Mouse (Mus musculus) adrenal gland (tissue): ENCODE results near the gene Sin3a.

Experiments used
- intact Hi-C: fragments of 180-260 bp; cut with DNase I; formaldehyde crosslinking; loops from one replicate; pipeline ENCODE4 v1.15.1; 2025

Sin3a gene

DNA sequence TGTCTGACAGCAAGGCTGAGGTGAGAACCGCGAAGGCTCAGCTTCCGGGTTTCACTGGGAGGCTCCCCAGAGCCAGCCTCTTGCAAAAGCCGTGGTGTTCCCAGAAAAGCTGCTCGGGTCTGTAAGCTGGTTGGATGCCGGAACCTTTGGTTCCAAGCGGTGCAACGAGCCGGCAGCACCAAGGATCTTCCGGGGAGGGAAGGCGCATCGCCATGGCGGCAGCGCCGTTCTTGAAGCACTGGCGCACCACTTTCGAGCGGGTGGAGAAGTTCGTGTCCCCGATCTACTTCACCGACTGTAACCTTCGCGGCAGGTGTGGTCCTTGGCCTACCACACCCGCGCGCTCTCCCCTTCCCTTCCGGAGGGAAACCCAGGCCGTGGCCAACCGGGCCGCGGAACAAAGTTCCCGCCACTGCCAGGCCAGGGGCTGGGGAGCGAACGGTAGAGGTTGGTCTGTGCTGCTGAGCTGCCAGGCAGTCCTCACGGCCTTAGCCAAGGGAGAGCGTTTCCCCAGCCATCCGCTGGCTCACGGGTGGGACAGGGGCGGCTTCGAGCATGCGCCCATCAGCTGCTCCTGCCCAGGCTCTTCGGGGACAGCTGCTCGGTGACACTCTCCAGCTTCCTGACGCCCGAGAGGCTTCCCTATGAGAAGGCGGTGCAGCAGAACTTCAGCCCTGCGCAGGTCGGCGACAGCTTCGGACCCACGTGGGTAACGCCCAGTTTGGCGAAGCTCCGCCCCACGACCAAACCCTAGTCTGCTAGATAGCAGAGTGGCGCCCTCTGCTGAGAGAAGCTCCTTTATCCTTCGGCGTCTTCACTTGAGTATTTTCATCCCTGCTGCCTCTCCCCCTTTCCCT is 59.0 kb downstream of the Sin3a start, which contains the start of gene Man2c1:
Gene Man2c1 (plus strand): TSS at position 114 of the 857 bp plus-strand sequence.
- intact Hi-C loops: loop anchor here (5.0 kb wide), 4 partner anchors 59 to 204 kb away; partner anchors contain the start of genes Sin3a, Snupn and Snx33

DNA sequence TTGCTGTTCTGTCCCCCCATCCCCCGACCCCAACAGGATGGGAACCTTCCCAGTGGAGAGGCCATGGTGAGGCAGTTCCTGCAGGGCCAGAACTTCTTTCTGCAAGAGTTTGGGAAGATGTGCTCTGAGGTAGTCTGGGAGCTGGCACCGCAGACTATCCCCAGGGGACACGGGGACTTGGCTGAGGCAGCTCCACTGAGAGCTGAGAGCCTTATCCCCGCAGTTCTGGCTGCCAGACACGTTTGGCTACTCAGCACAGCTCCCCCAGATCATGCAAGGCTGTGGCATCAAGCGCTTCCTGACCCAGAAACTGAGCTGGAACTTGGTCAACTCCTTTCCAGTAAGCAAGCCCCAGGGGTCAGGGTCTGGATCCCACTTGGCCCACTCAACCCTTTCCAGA is 65.4 kb downstream of the Sin3a start:
- intact Hi-C loops: no loop called here

DNA sequence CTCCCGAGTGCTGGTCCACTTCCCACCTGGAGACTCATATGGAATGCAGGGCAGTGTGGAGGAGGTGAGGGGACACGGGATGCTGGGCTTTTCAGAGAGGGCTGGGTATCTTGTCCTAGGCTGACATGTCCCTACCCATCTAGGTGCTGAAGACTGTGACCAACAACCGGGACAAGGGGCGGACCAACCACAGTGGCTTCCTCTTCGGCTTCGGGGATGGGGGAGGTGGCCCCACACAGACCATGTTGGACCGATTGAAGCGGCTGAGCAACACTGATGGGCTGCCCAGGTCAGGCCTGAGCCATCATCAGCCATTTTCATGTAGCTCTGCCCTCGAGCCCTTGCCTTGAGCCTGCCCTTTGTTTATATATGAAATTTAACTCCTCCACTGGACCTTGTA is 65.9 kb downstream of the Sin3a start:
- intact Hi-C loops: no loop called here

DNA sequence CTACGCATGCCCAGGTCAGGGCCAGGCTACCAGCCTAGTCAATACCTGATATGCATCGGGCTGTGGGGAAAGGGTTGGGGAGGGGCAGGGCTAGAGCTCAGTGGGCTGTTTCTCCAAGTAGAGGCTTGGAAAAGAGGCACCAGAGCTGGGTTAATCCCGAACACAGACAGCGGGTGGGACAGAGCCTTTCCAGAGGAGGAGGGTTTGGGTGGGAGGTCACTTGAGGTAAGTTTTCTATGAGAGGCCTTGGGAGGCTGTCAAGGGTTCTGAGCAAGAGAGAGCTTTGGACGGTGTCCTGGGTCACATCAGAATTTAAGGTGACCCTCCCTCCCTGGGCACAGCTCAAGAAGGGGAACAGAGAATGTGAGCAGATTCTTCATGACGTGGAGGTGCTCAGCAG is 66.7 kb downstream of the Sin3a start:
- intact Hi-C loops: no loop called here

DNA sequence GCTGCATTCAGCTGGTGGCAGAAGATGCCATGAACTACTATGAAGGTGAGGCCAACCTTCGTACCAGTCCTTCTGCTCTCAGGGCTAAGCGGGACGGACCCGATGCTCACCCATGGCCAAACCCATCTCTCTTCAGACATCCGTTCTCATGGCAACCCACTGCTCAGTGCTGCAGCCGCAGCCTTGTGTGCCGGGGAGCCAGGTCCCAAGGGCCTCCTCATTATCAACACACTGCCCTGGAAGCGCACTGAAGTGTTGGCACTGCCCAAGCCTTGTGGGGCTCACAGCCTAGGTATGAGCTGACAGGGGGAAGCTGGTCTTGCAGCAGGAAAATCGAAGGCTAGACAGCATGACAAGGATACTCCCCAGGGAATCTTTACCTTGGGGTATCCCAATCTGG is 67.3 kb downstream of the Sin3a start:
- intact Hi-C loops: no loop called here

DNA sequence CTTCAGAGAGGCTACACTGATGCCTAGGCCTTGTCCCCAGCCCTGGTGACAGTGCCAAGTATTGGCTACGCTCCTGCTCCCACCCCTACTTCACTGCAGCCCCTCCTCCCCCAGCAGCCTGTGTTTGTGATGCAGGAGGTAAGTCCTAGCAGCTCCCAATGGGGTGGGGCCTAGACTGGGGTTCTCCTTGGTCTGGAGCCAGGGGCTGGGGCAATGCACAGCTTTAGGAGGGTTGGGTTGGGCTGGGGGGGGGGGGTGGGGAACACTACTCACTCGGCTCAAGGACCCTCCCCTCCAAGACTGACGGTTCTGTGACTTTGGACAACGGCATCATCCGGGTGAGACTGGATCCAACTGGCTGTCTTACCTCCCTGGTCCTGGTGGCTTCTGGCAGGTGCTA is 67.7 kb downstream of the Sin3a start:
- intact Hi-C loops: no loop called here

DNA sequence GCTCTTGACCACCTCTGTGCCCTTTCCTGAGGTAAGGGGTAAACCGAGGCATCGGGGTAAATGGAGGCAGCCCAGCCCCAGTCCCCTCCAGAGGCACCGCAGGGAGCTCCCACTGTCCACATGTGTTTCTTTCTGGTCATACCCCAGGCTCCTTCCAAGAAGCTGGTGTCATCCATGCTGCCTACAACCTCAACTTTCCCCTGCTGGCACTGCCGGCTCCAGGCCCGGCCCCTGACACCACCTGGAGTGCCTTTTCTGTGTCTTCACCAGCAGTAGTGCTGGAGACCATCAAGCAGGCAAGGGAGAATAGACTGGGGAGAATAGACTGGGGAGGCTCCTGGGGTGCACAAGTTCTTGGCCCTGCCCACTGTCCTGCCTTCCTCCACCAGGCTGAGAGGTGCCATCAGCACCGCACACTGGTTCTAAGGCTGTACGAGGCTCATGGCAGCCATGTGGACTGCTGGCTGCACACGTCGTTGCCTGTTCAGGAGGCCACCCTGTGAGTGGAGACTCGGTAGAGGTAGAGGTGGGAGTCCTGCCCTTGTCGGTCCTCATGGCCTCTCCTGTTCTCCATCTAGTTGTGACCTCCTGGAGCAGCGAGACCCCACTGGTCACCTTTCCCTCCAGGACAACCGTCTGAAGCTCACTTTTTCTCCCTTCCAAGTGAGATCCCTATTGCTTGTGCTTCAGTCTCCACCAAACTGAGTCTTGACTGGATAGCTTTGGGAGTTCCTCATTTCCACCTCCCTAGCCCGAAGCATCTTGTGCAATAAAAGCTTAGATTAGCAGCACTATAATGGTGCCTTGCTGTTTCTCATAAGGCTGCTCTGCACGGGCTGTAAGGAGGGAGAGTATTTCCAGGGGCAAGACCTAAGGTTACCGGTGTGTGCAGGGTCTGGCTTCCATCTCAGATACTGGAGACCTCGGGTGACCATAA is 69.8 kb downstream of the Sin3a start:
- intact Hi-C loops: no loop called here

DNA sequence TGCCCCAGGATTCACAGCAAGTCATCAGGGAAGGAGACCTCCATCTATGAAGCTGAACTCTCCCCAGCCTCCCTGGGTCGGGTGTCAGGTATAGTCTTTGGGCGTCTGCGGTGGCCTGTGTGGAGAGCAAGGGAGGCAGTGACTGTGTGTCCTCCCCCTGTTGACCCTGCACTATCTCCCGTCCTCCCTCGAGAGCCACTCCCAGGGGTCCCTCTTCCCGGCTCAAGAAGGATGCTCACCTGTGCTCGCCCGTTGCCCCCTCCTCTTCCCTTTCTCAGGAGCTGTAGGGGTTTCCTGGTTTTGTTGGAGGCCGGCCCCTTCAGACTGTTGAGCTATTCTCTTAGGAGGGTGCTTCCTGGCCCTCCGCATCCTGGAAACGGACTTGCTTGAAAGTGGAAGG is 71.4 kb downstream of the Sin3a start:
- intact Hi-C loops: no loop called here

DNA sequence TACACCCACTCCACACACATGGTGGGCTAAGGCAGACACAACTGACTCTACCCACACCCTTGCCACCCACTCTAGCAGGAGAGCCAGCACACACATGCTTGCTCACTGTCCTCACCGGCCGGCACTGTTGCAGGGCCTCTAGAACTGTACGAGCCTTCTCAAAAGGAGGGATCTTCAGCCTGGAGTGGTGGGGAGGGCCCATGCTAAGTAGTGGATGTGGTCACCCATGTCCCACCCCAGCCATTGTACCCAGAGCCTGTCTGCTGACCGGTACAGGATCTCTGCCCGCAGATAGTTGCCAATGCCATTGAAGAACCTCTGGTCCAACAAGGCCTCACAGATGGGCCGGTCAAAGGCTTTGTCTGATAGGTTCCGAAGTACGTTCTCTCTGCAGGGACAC is 73.0 kb downstream of the Sin3a start:
- intact Hi-C loops: no loop called here

DNA sequence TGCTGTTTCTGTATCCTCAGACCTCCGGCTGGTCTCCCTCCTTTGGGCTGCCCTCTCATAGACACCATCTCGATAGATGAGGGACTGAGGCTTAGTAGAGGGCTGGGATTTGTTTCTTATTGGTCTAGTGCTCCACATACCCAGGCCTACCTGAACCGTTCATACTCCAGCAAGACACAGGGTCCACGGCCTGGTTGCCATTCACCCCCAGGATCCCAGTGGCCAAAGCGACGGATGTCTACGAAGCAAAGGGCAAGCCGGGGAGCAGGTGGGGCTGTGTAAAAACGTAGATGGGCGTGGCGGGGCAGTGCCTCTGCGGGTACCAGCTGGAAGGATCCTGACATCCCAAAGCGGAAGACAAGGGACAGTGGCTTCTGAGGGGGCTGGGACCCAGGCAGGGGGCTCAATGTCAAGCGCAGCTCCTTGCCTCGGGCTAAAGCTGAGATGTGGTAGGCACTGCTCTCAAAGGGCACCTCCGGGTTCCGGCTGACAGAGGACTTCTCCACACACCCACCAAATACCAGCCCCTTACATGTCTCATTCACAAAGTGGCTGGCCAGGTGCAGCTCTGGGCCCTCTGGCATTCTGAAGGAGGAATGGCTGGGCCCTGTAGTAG is 74.7 kb downstream of the Sin3a start:
- intact Hi-C loops: no loop called here

DNA sequence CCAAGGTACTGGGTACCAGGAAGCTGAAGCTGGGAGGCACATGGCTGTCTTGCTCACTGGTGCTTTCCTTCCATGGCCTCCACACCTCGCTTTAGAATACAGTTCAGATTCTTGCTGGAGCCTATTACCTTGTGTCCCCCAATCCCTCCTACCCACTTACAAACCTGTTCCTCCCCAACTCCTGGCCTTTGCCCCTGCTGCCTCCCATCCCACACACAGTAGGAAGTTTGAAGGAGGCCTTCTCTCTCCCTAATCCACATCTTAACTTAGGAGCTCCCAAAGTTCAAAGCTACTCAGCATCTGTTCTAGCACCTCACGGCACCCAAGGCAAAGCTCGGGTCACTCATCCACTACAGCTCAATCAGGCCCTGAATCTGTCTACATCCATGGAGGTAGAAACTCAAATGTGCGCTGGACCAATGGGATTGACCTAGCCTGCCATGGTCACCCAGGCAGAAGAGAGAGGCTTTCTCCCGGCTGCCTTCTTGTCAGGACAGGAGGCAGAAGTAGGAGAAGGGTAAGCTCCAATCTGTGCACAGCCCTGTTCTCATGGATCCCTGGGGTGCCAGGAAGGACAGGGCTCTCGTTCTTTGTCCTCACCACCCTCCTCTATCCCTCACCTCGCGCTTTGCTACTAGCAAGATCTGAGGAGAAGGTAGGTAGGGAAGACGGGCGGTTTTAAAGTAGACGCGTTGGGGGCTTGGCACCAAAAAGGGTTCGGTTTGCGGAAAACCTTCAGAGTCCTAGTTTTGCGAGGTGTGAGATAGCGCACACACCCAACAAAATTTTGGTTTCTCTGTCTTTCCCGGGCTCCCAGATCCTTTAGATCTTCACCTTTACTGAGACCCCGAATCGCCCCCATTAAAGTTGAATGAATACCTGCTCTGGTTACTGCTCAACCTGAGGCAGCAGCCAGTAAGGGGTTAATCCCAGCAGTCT is 75.6 kb downstream of the Sin3a start:
- intact Hi-C loops: no loop called here

DNA sequence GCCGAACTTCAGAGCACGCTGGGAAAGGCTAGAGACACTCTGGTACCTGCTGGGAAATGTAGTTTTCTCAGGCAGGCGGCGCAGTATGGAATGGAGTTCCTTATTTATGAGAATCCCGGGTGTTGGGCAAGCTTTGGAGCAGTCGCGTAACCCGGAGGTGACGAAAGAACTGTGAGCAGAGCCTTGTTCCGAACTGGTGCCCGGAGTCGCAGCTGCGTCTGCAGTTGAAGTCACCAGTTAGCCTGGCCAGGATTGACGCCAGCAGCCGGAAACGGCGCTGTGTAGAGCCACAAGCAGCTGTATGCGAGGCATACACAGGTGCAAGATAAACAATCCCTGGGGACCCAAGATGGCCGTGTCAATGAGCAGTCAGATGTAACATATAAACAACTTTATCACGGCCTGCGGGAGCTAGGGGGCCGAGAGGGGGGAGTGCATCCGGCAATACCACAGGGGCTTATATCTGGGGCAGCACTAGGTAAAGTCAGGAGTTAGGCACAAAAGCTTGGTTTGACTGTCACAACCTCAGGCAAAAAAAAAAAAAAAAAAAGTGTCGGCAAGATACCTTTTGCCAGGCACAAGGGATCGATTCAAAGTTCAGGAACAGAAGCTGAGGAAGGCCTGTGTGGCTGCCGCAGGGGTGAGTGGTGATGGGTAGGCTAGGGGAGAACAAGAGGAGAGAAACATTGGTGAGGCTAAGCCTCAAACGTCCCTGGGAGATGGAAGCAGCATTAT is 76.5 kb downstream of the Sin3a start, which contains the start of gene Neil1:
Gene Neil1 (minus strand): TSS at position 162 of the 735 bp plus-strand sequence.
- intact Hi-C loops: no loop called here

DNA sequence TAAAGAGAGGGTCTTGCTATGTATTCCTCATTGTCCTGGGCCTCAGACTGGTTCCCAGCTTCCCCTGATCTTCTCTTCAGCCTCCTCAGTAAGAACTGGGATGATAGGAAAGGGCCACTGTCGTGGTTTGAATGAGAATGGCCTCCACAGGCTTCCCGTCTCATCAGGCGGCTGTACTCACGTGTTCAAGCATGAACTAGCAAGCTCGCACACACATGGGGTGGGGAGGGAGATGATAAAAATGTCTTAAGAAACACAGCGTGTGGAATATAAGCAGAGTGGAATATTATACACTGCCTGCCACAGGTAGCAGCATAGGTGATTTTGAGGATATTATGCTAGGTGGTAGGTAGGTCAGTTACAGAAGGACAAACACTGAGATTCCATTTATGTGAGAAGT is 77.2 kb downstream of the Sin3a start:
- intact Hi-C loops: no loop called here

DNA sequence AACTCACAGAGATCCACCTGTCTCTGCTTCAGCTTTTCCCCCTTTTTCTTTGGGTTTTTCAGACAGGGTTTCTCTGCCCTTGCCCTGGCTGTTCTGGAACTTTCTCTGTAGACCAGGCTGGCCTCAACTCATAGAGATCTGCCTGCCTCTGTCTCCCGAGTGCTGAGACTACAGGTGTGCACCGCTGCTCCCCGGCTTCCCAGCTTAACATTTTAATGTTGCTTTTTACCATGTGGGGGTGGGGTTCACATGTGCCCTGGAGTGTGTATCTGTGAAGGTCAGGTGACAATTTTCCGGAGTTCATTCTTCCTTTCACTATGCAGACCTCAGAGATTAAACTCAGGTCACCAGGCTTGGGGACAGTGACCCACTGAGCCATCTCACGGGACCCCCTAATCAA is 78.4 kb downstream of the Sin3a start:
- intact Hi-C loops: no loop called here

DNA sequence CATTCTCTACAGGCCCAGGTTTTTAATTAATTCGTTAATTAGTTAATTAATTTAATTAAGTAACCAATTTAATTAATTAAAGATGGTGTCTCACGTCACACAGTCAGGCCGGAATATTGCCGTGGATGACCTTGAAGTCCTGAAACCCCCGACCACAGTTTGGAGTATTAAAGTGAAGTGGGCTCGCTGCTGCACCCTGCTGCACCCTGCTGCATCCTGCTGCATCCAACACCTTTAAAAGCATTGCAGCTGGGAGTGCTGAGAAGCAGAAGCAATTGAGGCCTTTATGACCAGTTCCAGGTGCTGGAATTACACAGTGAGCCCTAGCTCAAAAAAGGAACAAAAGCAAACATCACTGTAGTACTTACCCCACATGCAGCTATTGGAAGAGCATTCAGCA is 80.5 kb downstream of the Sin3a start:
- intact Hi-C loops: no loop called here

DNA sequence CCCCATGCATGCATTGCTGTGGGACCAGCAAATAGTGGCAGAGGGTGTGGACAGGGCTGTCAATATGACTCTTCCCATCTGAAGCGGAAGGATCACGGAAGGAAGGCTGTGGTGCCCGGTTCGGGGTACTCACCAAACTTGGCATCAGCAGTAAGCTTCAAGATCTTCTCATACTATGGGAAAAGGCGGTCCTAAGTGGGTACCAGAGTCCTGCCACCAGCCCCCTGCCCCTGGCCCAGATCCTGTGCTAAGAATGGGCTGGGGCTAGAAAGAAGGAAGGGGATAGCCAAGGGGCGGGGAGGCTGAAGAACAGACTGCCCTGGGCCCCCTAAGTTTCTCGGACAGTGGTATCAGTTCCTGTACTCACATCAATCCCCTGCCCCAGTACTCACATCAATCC is 84.5 kb downstream of the Sin3a start:
- intact Hi-C loops: no loop called here

DNA sequence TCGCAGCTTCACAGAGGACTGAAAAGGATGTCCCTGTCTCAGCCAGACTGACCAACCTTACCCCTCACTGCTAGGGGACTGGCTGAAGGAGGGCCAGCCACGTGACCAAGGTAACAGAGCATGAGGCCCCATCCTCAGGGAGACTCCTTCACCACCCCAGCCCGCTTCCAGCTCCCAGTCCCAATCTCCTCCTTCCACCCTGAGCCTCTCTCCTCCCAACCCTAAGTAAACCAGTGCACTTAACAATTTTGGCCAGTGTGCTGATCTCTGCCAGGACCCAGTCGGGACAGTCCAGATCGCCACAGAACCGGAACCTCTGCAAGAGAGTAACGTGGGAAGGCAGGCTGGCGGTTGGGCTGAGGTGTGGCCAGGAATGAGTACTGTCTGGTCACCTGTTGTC is 85.0 kb downstream of the Sin3a start:
- intact Hi-C loops: no loop called here

DNA sequence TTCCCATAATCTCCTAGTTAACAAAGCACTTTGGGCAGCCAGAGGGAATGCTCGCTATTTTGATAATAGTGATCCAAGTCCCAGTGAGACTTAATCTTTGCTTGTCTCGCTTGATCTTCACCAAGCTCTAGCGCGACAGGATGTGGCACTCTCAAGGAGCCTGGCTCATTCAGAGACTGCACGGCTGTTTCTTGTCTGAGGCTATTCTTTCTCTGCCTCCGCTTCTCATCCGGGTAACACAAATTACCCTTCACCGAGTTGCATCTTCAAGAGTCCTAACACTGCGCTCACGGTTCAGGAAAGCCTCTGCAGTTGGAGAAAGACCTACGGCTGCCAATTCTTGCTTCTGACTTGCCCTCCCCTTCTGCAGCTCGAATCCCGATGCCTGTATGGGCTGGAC is 85.7 kb downstream of the Sin3a start:
- intact Hi-C loops: no loop called here

DNA sequence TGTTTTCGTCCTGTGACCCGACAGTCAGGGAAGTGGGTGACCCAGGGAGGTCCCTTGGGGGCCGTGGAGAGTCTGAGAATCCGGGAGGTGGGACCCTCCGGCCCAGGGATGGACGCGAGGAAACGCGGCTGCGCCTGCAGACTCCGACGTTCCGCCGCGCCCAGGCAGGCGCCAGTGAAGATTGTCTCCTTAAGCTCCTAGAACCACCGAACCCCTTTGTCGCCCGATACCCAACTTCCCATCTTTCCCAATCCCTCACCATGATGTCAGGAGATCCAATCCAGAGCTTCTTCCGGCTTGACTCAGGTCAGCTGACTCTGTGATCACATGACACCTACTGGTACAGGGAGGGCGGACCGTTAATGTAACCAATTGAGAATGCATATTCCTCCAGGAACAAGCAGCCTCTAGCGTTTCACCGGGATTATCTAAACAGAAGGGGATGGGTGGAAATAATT is 86.2 kb downstream of the Sin3a start, which contains the start of gene Commd4:
Gene Commd4 (minus strand): TSS at position 319 of the 458 bp plus-strand sequence.
- intact Hi-C loops: no loop called here

DNA sequence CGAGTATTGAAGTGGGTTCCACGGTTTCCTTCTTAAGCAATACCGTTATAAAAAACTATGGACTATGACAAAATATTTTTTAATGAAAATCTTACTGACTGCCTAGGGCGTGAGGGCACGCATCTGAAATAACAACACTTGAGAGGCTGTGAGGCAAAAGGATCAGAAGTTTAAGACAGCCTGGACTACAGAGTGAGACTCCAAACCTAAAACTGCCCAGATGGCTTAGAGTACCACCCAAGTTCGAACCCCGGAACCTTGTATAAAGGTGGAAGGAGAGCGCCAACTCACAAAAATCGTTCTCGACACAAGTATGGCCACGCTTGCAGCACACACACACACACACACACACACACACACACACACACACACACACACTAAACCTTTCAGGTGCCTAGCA is 86.7 kb downstream of the Sin3a start:
- intact Hi-C loops: no loop called here
